Mouse (Mus musculus): Measurements from ENCODE around the gene Rnasel. TPM values are rescaled to one million over a fixed set of nuclear protein-coding genes. Genes with fewer than 3 reads are reported as not detected.

Gene Rnasel
- total RNA-seq, 2 experiments from 2014 or later: 6.9 to 7.5 TPM

GRCm38 (mm10) chr1:153734866-153735265, 14.4 kb upstream of the Rnasel start:
- intact Hi-C loops (cut with DNase I): loop anchor here (5.0 kb wide), 1 partner anchor 53 kb away; no protein-coding TSS in a partner anchor

GRCm38 (mm10) chr1:153736096-153736495, 13.1 kb upstream of the Rnasel start:
- intact Hi-C loops (cut with DNase I): loop anchor here (5.0 kb wide), 1 partner anchor 54 kb away; no protein-coding TSS in a partner anchor
- DNase-seq: no peak

More at GRCm38 (mm10) chr1:153734866-153735265, 14.4 kb upstream of the Rnasel start:
- DNase-seq: no peak

- intact Hi-C loops (cut with DNase I): loop anchor here (5.0 kb wide), 1 partner anchor 55 kb away; no protein-coding TSS in a partner anchor
- no peak for DNase-seq
Measured at GRCm38 (mm10) chr1:153737101-153738085, 11.8 kb upstream of the Rnasel start.

DNA sequence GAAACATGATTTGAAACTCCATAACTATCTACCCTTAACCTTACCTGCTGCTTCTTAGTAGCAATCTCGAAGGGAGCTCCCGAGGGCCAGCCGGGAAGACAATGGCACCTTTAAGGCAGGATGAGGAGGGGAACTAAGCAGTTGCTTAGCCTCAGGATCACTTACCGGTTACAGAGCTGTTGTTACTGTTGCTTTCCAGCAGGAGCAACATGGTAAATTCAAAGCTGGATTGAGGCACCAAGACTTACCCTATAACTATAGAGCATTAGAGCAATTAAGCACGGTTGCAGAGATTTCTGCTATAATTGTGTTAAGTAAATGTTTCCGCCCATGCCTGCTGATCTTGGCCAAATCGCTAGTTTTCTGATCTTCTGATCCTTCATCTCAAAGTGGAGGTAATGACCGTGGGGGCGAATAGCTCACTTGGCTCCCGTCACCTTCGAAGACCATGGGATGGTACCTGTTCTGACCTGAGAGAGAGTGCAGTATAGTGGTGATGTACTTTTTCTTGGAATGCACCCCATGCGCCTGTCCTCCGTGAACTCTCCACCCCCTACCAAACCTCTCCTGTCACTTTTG, 9.7 kb upstream of the Rnasel start:
- intact Hi-C loops (cut with DNase I): loop anchor here (5.0 kb wide), 1 partner anchor 57 kb away; no protein-coding TSS in a partner anchor

GRCm38 (mm10) chr1:153740145-153740544, 9.1 kb upstream of the Rnasel start, which contains the start of gene Rgs16:
Gene Rgs16 (plus strand): TSS chr1:153740349.
- intact Hi-C loops (cut with DNase I): no loop called here
- peak; percentile 84 to 85 for DNase-seq

More for the DNA sequence above, 9.7 kb upstream of the Rnasel start:
- no peak for DNase-seq

DNA sequence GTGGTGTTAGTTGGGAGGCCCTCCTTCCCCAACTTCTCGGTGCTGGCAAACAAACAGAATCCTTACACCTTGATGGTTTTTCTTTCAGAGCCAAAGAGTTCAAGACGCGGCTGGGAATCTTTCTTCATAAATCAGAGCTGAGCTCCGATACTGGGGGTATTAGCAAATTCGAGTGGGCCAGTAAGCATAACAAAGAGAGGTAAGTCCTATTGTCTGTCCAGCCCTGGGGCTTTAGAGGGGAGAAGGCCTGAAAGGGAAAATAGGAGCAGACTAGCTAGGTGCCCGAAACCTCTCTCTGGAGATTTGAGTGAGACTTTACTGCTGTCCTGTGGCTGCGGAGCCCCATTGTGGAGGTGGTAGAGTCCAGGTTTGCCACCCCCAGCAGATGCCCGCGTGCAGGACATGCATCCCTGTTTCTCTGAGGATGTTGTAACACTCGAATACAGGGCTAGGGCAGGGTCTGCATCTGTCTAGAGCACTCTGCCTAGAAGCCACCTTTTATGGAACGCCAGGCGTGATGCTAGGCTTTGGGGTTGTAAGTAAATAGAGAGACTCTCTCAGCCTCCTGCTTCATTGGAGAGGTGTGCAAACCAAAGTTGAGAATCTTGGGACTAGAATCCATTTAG, 8.3 kb upstream of the Rnasel start:
- intact Hi-C loops (cut with DNase I): no loop called here
- DNase-seq: no peak

- intact Hi-C loops (cut with DNase I): loop anchor here (1.0 kb wide), 1 partner anchor 182 kb away; no protein-coding TSS in a partner anchor
- no peak for DNase-seq
Measured at GRCm38 (mm10) chr1:153741551-153742316, 7.5 kb upstream of the Rnasel start.

DNA sequence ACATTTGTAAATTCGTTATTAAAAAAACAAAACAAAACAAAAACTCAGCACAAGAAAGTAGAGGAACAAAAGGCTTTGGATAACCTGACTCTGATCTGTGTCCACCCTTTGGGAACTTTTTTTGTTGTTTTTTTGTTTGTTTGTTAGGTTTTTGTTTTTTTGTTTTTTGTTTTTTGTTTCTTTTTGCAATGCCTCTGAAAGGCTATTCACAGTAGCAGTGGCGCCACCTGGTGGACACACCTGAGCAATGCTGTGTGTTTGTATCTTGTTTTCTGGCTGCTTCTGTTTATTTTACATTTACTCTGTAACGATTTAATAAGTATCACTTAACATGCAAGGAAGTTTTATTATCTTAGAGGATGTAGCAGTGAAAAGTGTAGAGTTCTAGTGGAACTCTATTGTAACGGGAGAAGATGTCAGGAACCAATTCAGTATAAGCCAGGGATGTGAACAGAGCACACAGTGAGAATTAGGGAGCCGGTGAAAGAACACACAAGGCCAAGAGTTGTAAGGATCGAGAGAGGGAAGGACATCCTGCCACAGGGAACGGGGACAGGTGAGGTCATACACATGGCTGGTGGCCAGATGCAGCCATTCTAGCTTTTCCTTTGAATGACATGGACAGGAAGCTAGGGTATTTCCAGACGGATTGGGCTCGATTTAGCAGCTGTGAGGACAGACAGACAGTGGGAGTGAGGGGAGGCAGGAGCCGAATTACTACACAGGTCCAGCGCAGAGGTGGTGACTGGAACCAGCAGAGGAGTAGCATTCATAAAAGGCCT, 6.7 kb upstream of the Rnasel start:
- DNase-seq: peak; percentile 83 to 89
- intact Hi-C loops (cut with DNase I): loop anchor here (1.0 kb wide), 1 partner anchor 183 kb away; no protein-coding TSS in a partner anchor

DNA sequence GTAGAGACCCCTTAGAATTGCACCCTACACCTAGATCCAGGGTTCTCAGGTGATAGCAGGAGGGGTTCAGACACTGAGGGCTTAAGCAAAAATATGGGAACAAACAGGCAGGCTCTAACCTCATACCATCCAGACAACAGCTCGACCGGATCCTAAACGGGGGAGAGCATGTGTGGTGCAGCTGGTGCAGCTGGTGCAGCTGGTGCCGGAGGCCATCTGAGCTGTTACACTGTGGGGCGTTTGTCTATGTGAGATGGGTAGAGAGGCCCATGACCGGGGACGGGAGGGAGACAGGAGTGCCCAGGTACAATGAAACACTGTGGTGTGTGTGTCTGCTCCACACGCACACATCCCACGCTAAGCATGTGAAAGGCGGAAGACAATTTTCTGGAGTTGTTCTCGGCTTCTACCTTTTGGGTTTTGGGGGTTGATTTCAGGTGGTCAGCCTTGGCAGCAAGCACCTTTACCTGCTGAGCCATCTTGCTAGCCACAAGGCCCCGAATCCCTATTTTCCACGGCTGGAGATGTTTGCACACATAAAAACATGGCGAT, 3.0 kb upstream of the Rnasel start:
- DNase-seq: no peak
- intact Hi-C loops (cut with DNase I): loop anchor here (1.0 to 5.0 kb wide), 2 partner anchors 189 to 259 kb away; partner anchors contain the start of gene Dhx9

DNA sequence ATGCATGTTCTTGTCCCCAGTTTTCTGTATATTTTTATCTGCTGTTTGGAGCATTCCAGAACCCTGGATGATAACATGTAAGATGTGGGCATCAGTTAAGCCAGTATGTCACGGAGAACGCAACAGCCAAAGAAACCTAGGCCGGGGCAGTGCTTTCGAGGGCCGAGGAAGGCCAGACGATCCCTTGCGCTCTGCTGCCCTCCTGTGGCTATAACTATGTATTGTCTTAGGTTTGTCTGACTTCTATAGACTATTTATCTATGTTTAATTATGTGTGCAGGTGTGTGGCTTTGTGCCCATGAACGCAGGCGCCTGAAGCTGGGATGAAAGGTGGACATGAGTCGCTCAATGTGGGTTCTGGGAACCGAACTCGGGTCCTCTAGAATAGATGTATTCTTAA, 2.5 kb upstream of the Rnasel start:
- intact Hi-C loops (cut with DNase I): loop anchor here (1.0 to 5.0 kb wide), 2 partner anchors 189 to 259 kb away; partner anchors contain the start of gene Dhx9
- peak; percentile 77 to 86 for DNase-seq

DNA sequence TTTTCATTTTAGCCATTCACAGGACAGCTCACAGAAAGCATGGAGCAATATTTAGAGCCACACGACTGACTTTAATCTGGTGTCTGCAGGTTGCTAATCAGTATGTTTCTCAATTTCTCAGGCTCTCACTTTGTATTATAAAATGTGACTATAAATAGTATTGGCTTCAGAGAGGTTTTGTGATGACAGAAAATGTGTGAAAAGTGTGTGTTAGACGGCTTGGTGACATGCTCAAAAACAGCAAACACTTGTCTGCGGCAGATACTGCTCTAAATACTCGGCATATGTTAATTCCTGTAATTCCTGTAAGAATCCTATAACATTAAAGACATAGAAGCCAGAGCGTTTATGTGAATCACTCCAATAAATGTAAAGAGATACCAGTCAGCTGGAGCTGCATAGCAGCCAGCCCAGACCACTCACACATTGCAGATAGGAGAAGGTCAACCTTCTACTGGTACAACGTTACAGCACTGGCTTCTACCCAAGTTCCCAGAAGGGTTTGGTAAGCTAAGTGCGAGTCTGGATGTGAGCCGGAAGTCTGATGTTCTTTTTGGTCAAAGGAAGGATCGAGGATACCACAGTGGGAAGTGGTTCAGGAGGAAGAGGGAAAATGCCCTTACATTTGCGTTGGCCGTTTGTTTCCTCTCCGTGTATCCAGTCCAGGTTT, 1.2 kb upstream of the Rnasel start:
- intact Hi-C loops (cut with DNase I): loop anchor here (5.0 kb wide), 1 partner anchor 261 kb away; the partner anchor contains the start of gene Dhx9
- peak in 1 of 2 experiments; percentile 33 for DNase-seq

DNA sequence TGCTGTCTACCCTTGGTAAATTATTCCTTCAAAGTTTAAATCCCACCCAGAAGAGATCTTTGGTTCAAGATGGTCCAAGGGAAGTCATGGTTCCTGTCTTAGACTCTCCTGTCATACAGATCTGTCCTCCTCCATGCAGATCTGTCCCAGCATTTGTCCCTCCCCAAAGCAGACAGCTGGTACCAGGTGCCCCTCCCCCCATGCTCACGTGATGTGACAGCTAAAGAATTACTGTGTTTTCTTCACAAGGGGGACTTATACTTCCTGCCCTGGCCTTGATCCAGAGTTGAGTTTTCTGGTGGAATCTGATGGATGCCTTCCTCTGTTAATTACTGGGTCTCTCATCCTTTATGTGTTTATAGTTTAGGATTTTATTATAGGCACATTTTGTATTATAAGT, 677 bp upstream of the Rnasel start:
- DNase-seq: peak in 1 of 2 experiments; percentile 56

GRCm38 (mm10) chr1:153750054-153750453, 828 bp downstream of the Rnasel start:
- intact Hi-C loops (cut with DNase I): loop anchor here (5.0 kb wide), 2 partner anchors 57 to 432 kb away; no protein-coding TSS in a partner anchor
- DNase-seq: no peak

More for the DNA sequence above, 677 bp upstream of the Rnasel start:
- intact Hi-C loops (cut with DNase I): loop anchor here (5.0 kb wide), 1 partner anchor 261 kb away; the partner anchor contains the start of gene Dhx9

GRCm38 (mm10) chr1:153751763-153752301, 2.6 kb downstream of the Rnasel start:
- peak; percentile 32 to 48 for DNase-seq
- intact Hi-C loops (cut with DNase I): loop anchor here (5.0 kb wide), 2 partner anchors 55 to 430 kb away; no protein-coding TSS in a partner anchor

DNA sequence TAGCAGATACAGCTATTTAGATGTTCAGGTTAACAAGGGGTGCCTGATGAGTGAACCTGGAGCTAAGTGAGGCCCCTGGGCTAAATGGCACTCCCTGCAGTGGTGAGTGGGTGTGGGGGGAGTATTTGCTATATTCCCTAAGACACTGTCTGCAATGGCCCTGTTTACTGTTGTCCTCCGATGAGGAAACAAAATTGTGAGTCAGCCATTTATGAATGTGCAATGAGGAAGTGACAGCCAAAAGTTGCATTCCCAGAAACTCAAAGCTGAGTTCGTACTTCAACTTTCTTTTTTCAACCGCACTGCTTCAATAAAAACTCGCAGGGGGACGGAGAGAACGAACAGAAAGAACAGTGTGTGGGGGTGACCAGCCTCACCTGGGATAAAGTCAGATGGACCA, 3.3 kb downstream of the Rnasel start:
- intact Hi-C loops (cut with DNase I): loop anchor here (5.0 kb wide), 2 partner anchors 55 to 430 kb away; no protein-coding TSS in a partner anchor
- DNase-seq: no peak

- no peak for DNase-seq
- intact Hi-C loops (cut with DNase I): loop anchor here (5.0 kb wide), 2 partner anchors 53 to 428 kb away; no protein-coding TSS in a partner anchor
Measured at GRCm38 (mm10) chr1:153753725-153754464, 4.7 kb downstream of the Rnasel start.
